Mouse (Mus musculus): ENCODE results near the gene Pip5k1c.

Gene Pip5k1c

DNA sequence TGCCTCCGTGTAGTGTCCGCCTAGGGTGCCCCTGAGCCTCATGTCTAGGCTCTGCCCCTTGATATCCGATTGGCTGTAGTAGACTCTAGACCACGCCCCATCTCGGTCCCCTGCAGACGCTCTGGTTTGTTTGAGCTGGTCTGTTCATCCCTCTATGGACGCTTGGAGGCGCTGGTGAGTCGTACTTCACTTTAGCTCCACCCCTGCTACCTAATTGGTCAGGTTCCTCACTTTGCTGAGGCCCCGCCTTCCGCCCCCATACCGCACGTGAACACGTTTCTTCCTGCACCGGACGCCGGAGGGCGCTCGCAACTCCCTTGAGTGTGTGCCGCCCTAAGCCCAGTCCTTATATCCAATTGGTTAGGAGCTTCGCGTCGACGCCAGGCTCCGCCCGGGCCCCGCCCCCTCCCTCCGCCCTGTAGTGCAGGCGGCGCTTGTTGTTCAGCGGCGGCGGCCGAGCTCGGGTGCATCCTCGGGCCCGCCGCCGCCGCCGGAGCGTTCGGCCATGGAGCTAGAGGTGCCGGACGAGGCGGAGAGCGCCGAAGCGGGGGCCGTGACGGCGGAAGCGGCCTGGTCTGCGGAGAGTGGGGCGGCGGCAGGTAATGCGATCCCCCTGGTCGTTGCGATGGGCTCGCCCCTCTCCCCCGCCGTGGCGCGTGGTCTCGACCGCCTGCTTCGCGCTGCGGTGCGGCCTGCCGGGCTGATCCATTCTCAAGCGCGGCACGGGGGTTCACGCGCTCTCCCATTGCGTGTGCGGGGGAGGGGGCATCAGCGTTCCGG lies at the start of gene Pip5k1c:
Pip5k1c (plus strand) TSS at position 410 of the 780 bp plus-strand sequence.
- peak; percentile 99 to 100 for DNase-seq (ENCODE audit: low spot score in 2 of 2)

- DNase-seq (ENCODE audit: low spot score in 2 of 2) = no peak
These were observed 48.6 kb upstream of the Pip5k1c start for GRCm38 (mm10) chr10:81244146-81244545.

- DNase-seq (ENCODE audit: low spot score in 2 of 2) = peak; percentile 68 to 85
These were observed 48.2 kb upstream of the Pip5k1c start for GRCm38 (mm10) chr10:81244595-81244994.

DNA sequence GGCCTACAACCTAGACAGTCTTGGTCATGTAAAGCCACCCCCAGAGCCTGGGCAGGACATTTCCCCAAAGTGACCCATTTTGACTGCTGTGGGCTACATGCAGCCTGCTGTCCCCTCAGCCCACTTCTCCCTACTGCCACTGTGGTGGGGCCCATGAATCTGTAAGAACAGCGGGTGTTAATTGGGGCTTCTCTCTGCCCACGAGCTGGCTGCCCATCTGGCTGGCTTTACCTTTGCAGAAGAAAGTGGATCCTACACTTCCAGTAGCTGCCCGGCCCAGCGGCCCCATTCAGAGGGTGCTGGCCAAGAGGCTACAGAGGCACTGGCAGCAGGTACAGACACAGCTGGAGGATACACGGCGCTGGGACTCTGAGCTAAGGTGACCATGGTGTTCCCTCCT lies 47.6 kb upstream of the Pip5k1c start:
- DNase-seq (ENCODE audit: low spot score in 2 of 2) = no peak

DNA sequence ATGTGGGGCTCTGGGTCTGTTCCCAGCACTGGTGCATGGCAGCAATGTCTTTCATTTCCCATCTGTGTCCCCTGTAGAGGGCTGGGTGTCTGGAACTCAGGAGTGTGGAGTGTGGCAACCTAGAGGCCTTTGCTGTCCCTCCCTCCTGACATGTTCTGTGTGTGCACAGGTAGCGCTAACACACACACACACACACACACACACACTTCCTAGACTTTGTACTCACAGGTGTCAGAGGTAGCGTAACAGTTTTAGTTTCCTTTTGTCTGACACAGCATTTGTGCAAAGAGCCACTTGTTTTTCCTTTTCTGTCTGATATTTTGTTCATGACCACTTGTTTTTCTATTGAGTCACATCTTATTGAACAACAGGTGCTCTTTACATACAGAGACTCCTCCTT lies 45.0 kb upstream of the Pip5k1c start:
- no peak for DNase-seq (ENCODE audit: low spot score in 2 of 2)

GRCm38 (mm10) chr10:81249442-81249841 lies 43.3 kb upstream of the Pip5k1c start:
- no peak for DNase-seq (ENCODE audit: low spot score in 2 of 2)

DNA sequence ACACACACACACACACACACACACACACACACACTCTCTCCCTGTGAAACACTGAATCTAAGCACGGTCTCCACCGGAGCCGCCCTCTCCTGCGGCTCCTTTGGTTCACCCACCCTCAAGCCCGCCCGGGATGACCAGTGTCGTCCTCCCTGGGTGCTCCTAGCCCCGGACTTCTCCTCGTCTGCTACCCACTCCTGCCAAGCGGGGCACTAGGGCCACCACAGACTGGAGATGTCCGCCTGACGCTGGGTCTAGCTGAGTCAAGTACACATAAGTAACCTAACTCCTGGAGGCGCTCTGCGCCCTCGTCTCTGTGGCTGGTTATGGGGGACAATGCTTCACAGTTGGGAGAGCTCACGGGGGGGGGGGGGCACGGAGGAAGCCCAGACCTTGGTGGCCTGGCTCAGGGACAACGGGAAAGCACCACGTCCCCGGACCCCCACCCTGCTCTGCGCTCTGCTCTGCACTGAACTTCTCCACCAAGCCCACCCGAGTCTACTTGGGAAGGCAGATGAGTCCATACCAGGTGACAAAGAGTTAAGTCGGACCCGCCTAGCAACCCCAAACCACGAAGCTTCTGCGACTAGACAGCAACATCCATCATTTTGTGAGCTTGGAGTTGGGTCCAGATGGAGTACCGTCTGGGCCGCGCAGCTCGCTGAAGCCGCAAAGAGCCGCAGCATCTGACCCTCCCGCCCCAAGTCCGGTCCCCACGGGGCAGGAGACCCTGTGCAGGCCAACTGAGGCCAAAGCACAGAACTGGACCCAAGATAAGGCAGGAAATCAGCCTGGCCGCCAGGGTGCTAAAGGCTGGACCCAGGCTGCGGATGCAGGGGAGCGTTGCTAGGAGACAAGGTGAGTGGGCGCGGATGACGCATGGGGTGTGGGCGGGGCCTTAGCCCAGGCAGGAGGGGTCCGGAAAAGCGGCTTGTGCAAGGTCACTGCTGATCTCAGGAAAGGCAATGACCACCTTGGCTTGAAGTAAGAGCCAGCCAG lies 40.0 kb upstream of the Pip5k1c start, which contains the start of gene Matk:
Matk (plus strand) TSS at position 512 of the 996 bp plus-strand sequence.
- peak; percentile 34 to 46 for DNase-seq (ENCODE audit: low spot score in 2 of 2)

GRCm38 (mm10) chr10:81254886-81255285 lies 37.9 kb upstream of the Pip5k1c start:
- DNase-seq (ENCODE audit: low spot score in 2 of 2) = no peak

DNA sequence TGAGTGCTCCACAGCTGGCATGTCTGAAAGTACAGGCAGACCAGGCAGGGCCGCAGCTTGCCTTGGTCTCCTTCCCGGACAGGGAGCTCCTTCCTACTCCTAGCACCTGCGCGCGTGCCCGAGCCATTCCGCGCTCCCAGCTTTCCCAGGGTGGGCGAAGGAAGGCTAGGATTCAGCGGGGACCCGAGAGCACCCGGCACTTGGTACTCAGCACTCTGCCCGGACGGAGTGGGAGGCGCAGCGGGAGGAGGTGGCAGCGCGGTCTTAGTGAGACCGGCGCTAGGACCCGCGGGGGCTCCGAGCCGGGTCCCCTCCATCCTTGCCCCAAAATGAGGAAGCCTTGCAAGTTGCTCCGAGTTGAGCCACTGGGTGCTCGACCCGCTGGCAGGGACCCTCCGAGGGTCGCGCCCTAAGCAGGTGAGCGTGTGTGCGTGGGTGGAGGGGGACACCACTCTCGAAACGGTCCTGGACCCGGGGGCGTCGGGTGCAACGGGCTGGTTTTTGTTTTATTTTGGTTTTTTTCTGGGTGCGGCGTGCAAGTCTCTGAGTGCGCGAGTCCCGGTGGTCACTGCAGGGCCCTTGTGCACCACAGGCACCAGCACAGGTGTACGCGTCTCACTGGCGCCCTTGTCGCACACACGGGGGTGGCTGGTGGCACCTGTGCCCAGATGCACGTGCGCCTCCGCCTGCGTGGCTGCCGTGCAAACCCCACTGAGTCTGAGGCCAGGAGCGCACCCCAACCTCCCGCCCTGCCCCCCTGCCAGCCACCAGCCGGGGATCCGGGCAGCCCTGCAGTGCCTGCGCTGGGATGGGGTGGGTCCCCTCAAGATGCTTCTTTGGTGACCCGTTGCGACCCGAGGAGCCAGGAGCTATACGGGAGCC lies 35.4 kb upstream of the Pip5k1c start:
- peak; percentile 51 to 60 for DNase-seq (ENCODE audit: low spot score in 2 of 2)

GRCm38 (mm10) chr10:81259225-81259884 lies 33.4 kb upstream of the Pip5k1c start:
- DNase-seq (ENCODE audit: low spot score in 2 of 2) = no peak

- no peak for DNase-seq (ENCODE audit: low spot score in 2 of 2)
These were observed 31.7 kb upstream of the Pip5k1c start for GRCm38 (mm10) chr10:81261025-81261424.

GRCm38 (mm10) chr10:81265540-81265939 lies 27.2 kb upstream of the Pip5k1c start:
- no peak for DNase-seq (ENCODE audit: low spot score in 2 of 2)

DNA sequence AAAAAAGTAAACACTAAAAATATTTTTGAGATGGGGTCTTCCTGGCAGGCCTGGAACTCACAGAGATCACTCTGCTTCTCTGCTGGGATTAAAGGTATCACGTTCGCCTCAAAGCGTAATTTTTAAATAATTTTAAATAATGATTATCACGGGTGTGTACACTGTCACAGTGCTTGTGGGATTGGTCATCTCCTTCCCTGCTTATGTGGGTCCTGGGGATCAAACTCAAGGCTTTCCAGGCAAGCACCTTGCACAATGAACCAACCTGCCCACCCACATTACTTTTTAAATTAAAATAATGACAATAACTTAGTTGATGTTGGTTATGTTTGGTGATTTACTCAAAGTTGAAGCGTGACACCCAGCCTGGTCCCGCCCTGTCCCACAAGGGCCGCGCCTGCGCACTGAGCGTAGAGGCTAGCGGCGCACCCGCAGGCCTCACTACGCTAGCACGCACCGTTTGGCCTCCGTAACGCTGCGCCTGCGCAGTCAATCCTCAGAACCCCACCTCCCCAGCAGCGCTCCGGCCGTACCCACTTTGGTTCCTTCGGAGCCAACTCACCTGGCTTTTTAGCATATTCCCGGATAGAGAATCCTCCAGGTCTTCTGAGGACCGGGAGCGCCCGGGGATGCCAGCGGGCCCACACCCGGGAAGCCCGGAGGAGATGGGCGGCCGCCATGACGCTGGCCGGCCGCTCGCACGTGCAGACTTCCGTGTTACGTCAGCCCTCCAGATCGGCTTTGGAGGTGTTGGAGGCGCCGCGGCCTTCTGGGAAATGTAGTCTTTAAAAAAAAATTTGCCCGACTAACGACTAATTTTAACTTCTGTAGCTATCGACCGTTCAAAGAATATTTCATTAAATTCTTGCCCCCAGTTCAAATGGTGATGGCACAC lies 26.3 kb upstream of the Pip5k1c start, which contains the start of the genes Mrpl54 and Apba3:
Mrpl54 (minus strand) TSS at position 724 of the 895 bp plus-strand sequence.
Apba3 (plus strand) TSS at position 750 of the 895 bp plus-strand sequence.
- peak; percentile 95 to 97 for DNase-seq (ENCODE audit: low spot score in 2 of 2)

- peak; percentile 50 to 57 for DNase-seq (ENCODE audit: low spot score in 2 of 2)
These were observed 24.7 kb upstream of the Pip5k1c start for GRCm38 (mm10) chr10:81268056-81268455.

DNA sequence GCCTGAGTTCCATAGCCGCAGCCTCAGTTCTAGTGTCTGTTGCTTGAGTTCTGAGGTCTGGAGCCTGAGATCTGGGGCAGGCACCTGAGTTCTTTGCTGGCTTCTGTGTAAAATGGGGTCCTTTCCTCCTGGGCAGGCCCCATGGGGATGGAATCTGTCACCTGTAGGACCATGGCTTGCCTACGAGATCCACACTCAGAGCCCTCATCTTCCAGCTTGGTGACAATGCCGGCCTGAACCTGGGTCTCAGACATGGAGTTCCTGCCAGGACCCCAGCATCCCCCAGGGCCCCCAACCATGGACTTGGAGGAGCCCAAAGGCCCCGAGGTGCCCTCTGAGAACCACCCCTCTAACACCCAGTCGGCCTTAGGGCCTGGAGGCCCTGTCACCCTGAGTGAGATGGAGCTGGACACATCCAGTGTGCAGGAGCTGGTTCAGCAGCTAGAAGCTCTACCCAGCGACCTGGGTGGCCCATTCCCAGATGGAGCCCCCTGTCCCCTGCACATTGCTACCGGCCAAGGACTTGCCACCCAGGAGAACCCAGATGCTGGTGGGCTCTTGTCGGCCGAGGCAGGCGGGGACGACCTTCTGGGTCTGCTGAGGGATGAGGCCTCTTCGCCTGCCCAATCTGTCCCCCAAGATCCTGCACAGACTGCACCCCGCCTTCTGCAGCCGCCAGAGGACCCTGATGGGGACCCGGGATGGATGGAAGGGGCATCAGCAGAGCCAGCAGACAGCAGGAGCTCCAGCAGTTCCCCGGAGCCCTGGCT lies 23.9 kb upstream of the Pip5k1c start:
- DNase-seq (ENCODE audit: low spot score in 2 of 2) = no peak

DNA sequence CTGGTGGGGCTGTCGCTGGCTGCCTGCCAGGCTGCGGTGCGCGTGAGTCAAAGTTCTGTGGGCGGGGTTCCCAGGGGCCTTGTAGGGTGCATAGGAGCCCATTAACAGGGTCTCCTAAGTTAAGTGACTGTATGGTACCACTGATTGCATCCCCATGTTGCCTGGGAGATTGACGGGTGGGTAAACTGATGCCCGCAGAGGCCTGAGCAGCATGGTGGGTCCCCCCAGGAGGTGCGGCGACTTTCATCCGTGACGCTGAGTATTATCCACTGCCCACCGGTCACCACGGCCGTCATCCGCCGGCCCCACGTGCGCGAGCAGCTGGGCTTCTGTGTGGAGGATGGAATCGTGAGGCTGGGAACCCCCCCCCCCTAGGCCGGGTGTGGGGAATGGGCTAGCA lies 20.4 kb upstream of the Pip5k1c start:
- no peak for DNase-seq (ENCODE audit: low spot score in 2 of 2)

DNA sequence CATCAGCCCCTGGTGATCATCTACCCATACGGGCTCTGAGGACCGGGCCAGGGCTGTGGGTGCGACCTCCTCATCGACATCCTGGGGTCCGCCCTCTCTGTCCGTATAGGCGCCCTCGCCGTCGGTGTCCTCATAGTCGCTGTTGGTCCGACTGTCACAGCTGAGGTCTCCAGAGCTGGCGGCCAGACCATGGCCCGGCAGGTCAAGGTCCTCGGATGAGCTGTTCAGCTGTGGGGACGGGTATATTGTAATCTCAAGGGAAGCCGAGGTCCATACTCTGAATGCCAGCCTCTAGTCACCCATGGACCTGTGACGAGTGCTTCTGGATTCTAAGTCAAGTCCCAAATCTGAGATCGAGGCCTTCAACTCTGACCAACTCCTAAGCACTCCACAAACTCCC lies 18.9 kb upstream of the Pip5k1c start:
- no peak for DNase-seq (ENCODE audit: low spot score in 2 of 2)

DNA sequence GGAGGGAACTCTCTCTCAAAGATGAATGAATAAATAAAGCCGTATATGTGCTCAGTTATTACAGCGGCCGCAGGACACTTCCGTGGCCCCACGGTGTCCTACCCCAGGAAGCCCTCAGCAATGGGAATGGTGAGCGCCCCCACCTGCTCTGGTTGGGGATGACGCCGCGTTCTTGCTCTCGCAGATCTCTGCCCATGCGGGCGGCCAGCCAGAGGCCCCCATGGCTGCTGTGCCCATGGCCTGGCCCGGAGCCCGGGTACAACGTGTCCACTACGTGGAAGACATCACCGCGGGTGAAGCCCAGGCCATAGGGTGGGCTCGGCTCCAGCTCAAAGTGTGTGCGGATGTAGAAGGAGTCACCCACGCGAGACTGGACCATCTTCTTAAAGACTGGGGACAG lies 15.1 kb upstream of the Pip5k1c start:
- no peak for DNase-seq (ENCODE audit: low spot score in 2 of 2)

GRCm38 (mm10) chr10:81279496-81279895 lies 13.3 kb upstream of the Pip5k1c start:
- no peak for DNase-seq (ENCODE audit: low spot score in 2 of 2)
